Mouse (Mus musculus) liver, postnatal 0 days (tissue): Measurements from ENCODE around the gene Bcr.

Experiments
- CTCF ChIP-seq: sonication (generic); IDR thresholded peaks from 2 replicates; pipeline ENCODE4 v1.5.1; 2016; ENCODE audit warnings: antibody characterized with exemption, low read depth
- EP300 ChIP-seq: IDR thresholded peaks from 2 replicates; pipeline ENCODE4 v1.6.1; 2016; ENCODE audit warnings: antibody characterized with exemption, low read depth, mild to moderate bottlenecking

- TF ChIP-seq CTCF = peak; percentile 89
- TF ChIP-seq EP300 = no peak
These were observed 121.9 kb downstream of the Bcr start for GRCm38 (mm10) chr10:75182151-75182774.
